Mouse (Mus musculus): ENCODE results near the gene Hcar1. TPM values are rescaled to one million over a fixed set of nuclear protein-coding genes. Genes with fewer than 3 reads are reported as not detected.

Hcar1 gene
- total and polyA plus RNA-seq, 3 experiments = not detected

DNA sequence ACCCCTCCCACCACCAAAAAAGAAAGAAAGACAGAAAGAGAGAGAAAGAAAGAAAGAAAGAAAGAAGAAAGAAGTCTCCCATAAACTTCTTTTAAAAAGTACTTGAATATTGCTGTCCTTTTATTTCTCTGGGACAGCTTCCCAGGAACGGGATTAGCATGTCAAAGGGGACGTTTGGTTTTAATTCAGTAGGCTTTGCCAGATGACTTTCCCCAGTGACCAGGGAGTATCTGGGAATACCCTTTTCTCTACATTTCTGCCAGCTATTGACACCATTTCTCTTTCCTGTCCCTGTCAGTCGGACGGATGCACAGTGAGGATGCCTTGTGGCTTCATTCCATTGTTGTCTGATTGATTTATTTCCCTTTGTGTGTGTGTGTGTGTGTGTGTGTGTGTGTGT, 36.0 kb downstream of the Hcar1 start:
- 0 out of 4 replicates have a peak, but pooled peaks cover 0 to 1% of the 10 kb centered on the region in 2 experiments for H3K27me3 ChIP-seq (ENCODE audit: control insufficient read depth in 1 of 2, insufficient read depth in 2 of 2, low read length in 2 of 2)
- H3K9me3 ChIP-seq (replicated peaks; ENCODE audit: insufficient read depth, low read length) = no peaks in the 10 kb centered on the region
- no peak overlapping the region for H3K9ac ChIP-seq (ENCODE audit: control insufficient read depth, low read depth, low read length, poor library complexity, severe bottlenecking)
- no peak for TF ChIP-seq HCFC1 (IDR thresholded peaks at IDR 0.05; ENCODE audit: low read depth, low read length)
- TF ChIP-seq CTCF (IDR thresholded peaks at IDR 0.05 in 2 of 3, conservative IDR thresholded peaks at IDR 0.05 in 1 of 3; ENCODE audit: control insufficient read depth in 1 of 3, insufficient read depth in 1 of 3, low read depth in 2 of 3, low read length in 3 of 3, poor library complexity in 1 of 3, severe bottlenecking in 1 of 3) = no peak
- no peak for TF ChIP-seq POLR2AphosphoS5 (IDR thresholded peaks at IDR 0.05; ENCODE audit: borderline replicate concordance, low read depth, low read length)
- TF ChIP-seq ZKSCAN1 (IDR thresholded peaks at IDR 0.05; ENCODE audit: low read depth, low read length) = no peak
- no peak for TF ChIP-seq RAD21 (IDR thresholded peaks at IDR 0.05; ENCODE audit: low read depth, low read length)
- no peak for TF ChIP-seq NELFE (IDR thresholded peaks at IDR 0.05; ENCODE audit: low read depth, low read length)
- no peak for TF ChIP-seq JUND (IDR thresholded peaks at IDR 0.05; ENCODE audit: low read depth, low read length)
- TF ChIP-seq POLR2A (IDR thresholded peaks at IDR 0.05; ENCODE audit: control insufficient read depth in 1 of 2, insufficient read depth in 1 of 2, low read depth in 1 of 2, low read length in 2 of 2, poor library complexity in 1 of 2) = no peak
- TF ChIP-seq MAFK (IDR thresholded peaks at IDR 0.05; ENCODE audit: borderline replicate concordance, low read depth, low read length) = no peak
- no peak for TF ChIP-seq MYB (IDR thresholded peaks at IDR 0.05; ENCODE audit: low read depth, low read length)
- no peak for TF ChIP-seq ETS1 (IDR thresholded peaks at IDR 0.05; ENCODE audit: low read depth, low read length)
- no peak overlapping the region for H3K27ac ChIP-seq (ENCODE audit: control insufficient read depth, low read depth, low read length)
- no peaks in the 10 kb centered on the region for H3K36me3 ChIP-seq (ENCODE audit: control insufficient read depth in 1 of 2, insufficient read depth in 2 of 2, low read length in 2 of 2)
- no peaks in the 10 kb centered on the region for H3K79me2 ChIP-seq (ENCODE audit: control insufficient read depth, insufficient read depth, low read length, poor library complexity)
- DNase-seq (ENCODE audit: low read depth, low spot score) = no peak
- no peak overlapping the region for H3K4me3 ChIP-seq (ENCODE audit: control insufficient read depth in 1 of 2, insufficient read depth in 1 of 2, low read depth in 2 of 2, low read length in 2 of 2)
- peaks cover 0 to 4% of the 10 kb centered on the region in 2 experiments; a peak in 1 of 4 replicates for H3K4me1 ChIP-seq (ENCODE audit: control insufficient read depth in 1 of 2, insufficient read depth in 2 of 2, low read length in 2 of 2)

DNA sequence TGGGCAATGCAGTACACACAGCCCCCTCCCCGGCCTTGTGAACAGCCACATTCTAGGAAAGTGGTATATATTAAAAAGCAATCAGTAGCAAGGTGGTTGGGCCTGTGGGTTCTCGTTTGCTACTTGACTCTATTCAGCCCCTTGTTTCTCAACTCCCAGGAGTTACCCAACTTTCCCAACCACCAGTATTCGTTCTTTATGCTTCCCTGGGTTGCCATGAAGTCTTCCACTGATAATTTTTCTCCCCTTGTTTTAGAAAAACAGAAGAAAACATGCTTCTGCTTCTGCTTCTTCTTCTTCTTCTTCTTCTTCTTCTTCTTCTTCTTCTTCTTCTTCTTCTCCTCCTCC, 36.9 kb downstream of the Hcar1 start:
- H3K79me2 ChIP-seq (ENCODE audit: control insufficient read depth, insufficient read depth, low read length, poor library complexity) = no peaks in the 10 kb centered on the region
- H3K27ac ChIP-seq (ENCODE audit: control insufficient read depth, low read depth, low read length) = no peak overlapping the region
- no peak overlapping the region for H3K9ac ChIP-seq (ENCODE audit: control insufficient read depth, low read depth, low read length, poor library complexity, severe bottlenecking)
- H3K36me3 ChIP-seq (ENCODE audit: control insufficient read depth in 1 of 2, insufficient read depth in 2 of 2, low read length in 2 of 2) = no peaks in the 10 kb centered on the region
- TF ChIP-seq POLR2AphosphoS2 (IDR thresholded peaks at IDR 0.05; ENCODE audit: low read length) (no peak), CHD1 (IDR thresholded peaks at IDR 0.05; ENCODE audit: low read depth, low read length) (no peak), TCF12 (IDR thresholded peaks at IDR 0.05; ENCODE audit: low read depth, low read length) (no peak), CHD2 (IDR thresholded peaks at IDR 0.05; ENCODE audit: low read length) (no peak), TAL1 (IDR thresholded peaks at IDR 0.05; ENCODE audit: low read length) (no peak), MAZ (IDR thresholded peaks at IDR 0.05; ENCODE audit: low read depth, low read length) (no peak), JUND (IDR thresholded peaks at IDR 0.05; ENCODE audit: low read depth, low read length) (no peak), SIN3A (IDR thresholded peaks at IDR 0.05; ENCODE audit: low read length) (no peak), ELF1 (IDR thresholded peaks at IDR 0.05; ENCODE audit: low read depth, low read length) (no peak), MEF2A (IDR thresholded peaks at IDR 0.05; ENCODE audit: extremely low read depth, insufficient replicate concordance, low read depth, low read length, poor library complexity, severe bottlenecking) (no peak), SMC3 (IDR thresholded peaks at IDR 0.05; ENCODE audit: low read depth, low read length) (no peak), GABPA (IDR thresholded peaks at IDR 0.05; ENCODE audit: low read depth, low read length) (no peak), ZMIZ1 (IDR thresholded peaks at IDR 0.05; ENCODE audit: low read depth, low read length) (no peak), POLR2AphosphoS5 (IDR thresholded peaks at IDR 0.05; ENCODE audit: borderline replicate concordance, low read depth, low read length) (no peak), MYC (IDR thresholded peaks at IDR 0.05; ENCODE audit: low read depth, low read length) (no peak), USF1 (IDR thresholded peaks at IDR 0.05; ENCODE audit: low read depth, low read length) (no peak)
- H3K4me3 ChIP-seq (ENCODE audit: control insufficient read depth in 1 of 2, insufficient read depth in 1 of 2, low read depth in 2 of 2, low read length in 2 of 2) = no peak overlapping the region
- no peaks in the 10 kb centered on the region for H3K9me3 ChIP-seq (replicated peaks; ENCODE audit: insufficient read depth, low read length)
- no peak for DNase-seq (ENCODE audit: low read depth, low spot score)
- H3K27me3 ChIP-seq (ENCODE audit: control insufficient read depth in 1 of 2, insufficient read depth in 2 of 2, low read length in 2 of 2) = 0 out of 4 replicates have a peak, but pooled peaks cover 0 to 1% of the 10 kb centered on the region in 2 experiments
- H3K4me1 ChIP-seq (ENCODE audit: control insufficient read depth in 1 of 2, insufficient read depth in 2 of 2, low read length in 2 of 2) = peaks cover 0 to 4% of the 10 kb centered on the region in 2 experiments; a peak in 1 of 4 replicates

Data from MEL (cell line).